Mouse (Mus musculus): ENCODE measurements around the gene Gm11027.

- TF ChIP-seq POLR2A (IDR thresholded peaks at IDR 0.05; ENCODE audit: low read depth, low read length) (no peak), CTCF (conservative IDR thresholded peaks at IDR 0.05 in 1 of 2, IDR thresholded peaks at IDR 0.05 in 1 of 2; ENCODE audit: low read depth in 2 of 2, low read length in 2 of 2) (no peak), MYC (IDR thresholded peaks at IDR 0.05; ENCODE audit: low read depth, low read length) (no peak), MAFK (IDR thresholded peaks at IDR 0.05; ENCODE audit: insufficient replicate concordance, low read length) (no peak), EP300 (IDR thresholded peaks at IDR 0.05; ENCODE audit: low read length) (no peak), NELFE (IDR thresholded peaks at IDR 0.05; ENCODE audit: low read depth, low read length) (no peak), KAT2A (IDR thresholded peaks at IDR 0.05; ENCODE audit: insufficient replicate concordance, low read length) (no peak), ZNF384 (IDR thresholded peaks at IDR 0.05; ENCODE audit: low read depth, low read length) (no peak), RAD21 (IDR thresholded peaks at IDR 0.05; ENCODE audit: low read depth, low read length) (no peak), USF1 (IDR thresholded peaks at IDR 0.05; ENCODE audit: low read depth, low read length) (no peak), USF2 (conservative IDR thresholded peaks at IDR 0.05; ENCODE audit: low read depth, low read length) (no peak), ZMIZ1 (IDR thresholded peaks at IDR 0.05; ENCODE audit: low read depth, low read length) (no peak), HCFC1 (IDR thresholded peaks at IDR 0.05; ENCODE audit: low read depth, low read length) (no peak)
These were observed 40.3 kb downstream of the Gm11027 start for GRCm38 (mm10) chr12:116315498-116315897.
